Mouse (Mus musculus) liver (tissue): Measurements from ENCODE around the gene Cpxm2.

Experiments used
- DNase-seq: peaks from one replicate; pipeline ENCODE4 v3.0.0-alpha.2; 2020; ENCODE audit warnings: mixed read lengths

Gene Cpxm2

DNA sequence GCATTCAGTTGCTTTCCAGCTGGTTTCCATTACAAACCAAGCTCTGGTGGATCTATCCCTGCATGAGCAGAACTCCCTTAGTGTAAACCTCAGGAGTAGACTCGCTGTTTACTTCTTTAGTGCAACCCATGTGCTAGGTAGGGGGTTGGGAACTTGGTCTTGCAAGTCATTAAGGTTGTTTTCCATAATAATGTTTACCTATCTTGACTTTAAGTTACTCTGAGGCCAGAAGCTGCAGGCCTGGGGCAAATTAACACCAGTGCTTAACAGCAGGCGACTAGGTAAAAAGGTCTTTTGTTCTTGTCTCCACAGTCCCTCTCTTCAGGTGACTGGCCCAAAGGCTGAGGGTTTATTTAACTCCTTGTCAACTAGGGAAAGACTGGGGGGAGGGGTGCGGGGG lies 139.3 kb downstream of the Cpxm2 start:
- no peak for DNase-seq

- no peak for DNase-seq
Measured at GRCm38 (mm10) chr7:132013970-132014369, 140.6 kb downstream of the Cpxm2 start.

- no peak for DNase-seq
Measured at GRCm38 (mm10) chr7:132012969-132013679, 141.4 kb downstream of the Cpxm2 start.

GRCm38 (mm10) chr7:132009002-132009401 lies 145.5 kb downstream of the Cpxm2 start:
- DNase-seq = no peak

- DNase-seq = no peak
Measured at GRCm38 (mm10) chr7:132005996-132006696, 148.4 kb downstream of the Cpxm2 start.

GRCm38 (mm10) chr7:131992873-131993272 lies 161.7 kb downstream of the Cpxm2 start:
- no peak for DNase-seq

- DNase-seq = no peak
Measured at GRCm38 (mm10) chr7:131992226-131992625, 162.3 kb downstream of the Cpxm2 start.

- no peak for DNase-seq
Measured at GRCm38 (mm10) chr7:131989056-131989455, 165.5 kb downstream of the Cpxm2 start.
